Mouse (Mus musculus): Measurements from ENCODE around the gene Gxylt2.

Gene Gxylt2

GRCm38 (mm10) chr6:100800497-100800955, 96.0 kb downstream of the Gxylt2 start:
- peak; percentile 7 for DNase-seq (ENCODE audit: low spot score)

GRCm38 (mm10) chr6:100802381-100803083, 98.0 kb downstream of the Gxylt2 start:
- DNase-seq (ENCODE audit: low spot score), result no peak

- DNase-seq (ENCODE audit: low spot score), result no peak
Observed at GRCm38 (mm10) chr6:100803250-100803649, 98.7 kb downstream of the Gxylt2 start.

GRCm38 (mm10) chr6:100807187-100807586, 102.7 kb downstream of the Gxylt2 start:
- no peak for DNase-seq (ENCODE audit: low spot score)

GRCm38 (mm10) chr6:100807746-100808145, 103.2 kb downstream of the Gxylt2 start:
- no peak for DNase-seq (ENCODE audit: low spot score)

GRCm38 (mm10) chr6:100808221-100808778, 103.8 kb downstream of the Gxylt2 start:
- DNase-seq (ENCODE audit: low spot score), result no peak

GRCm38 (mm10) chr6:100810117-100810516, 105.6 kb downstream of the Gxylt2 start:
- no peak for DNase-seq (ENCODE audit: low spot score)

GRCm38 (mm10) chr6:100811731-100812130, 107.2 kb downstream of the Gxylt2 start:
- DNase-seq (ENCODE audit: low spot score), result no peak

- no peak for DNase-seq (ENCODE audit: low spot score)
Observed at GRCm38 (mm10) chr6:100821367-100821766, 116.8 kb downstream of the Gxylt2 start.

- DNase-seq (ENCODE audit: low spot score), result no peak
Observed at GRCm38 (mm10) chr6:100823356-100823755, 118.8 kb downstream of the Gxylt2 start.

GRCm38 (mm10) chr6:100824381-100824965, 119.9 kb downstream of the Gxylt2 start:
- DNase-seq (ENCODE audit: low spot score), result no peak

GRCm38 (mm10) chr6:100826046-100826445, 121.5 kb downstream of the Gxylt2 start:
- DNase-seq (ENCODE audit: low spot score), result no peak

- DNase-seq (ENCODE audit: low spot score), result no peak
Observed at GRCm38 (mm10) chr6:100828565-100828964, 124.0 kb downstream of the Gxylt2 start.

- DNase-seq (ENCODE audit: low spot score), result no peak
Observed at GRCm38 (mm10) chr6:100829770-100830169, 125.2 kb downstream of the Gxylt2 start.

GRCm38 (mm10) chr6:100831188-100831587, 126.7 kb downstream of the Gxylt2 start:
- no peak for DNase-seq (ENCODE audit: low spot score)

GRCm38 (mm10) chr6:100831751-100832150, 127.2 kb downstream of the Gxylt2 start:
- DNase-seq (ENCODE audit: low spot score), result no peak

GRCm38 (mm10) chr6:100833355-100833754, 128.8 kb downstream of the Gxylt2 start, which contains the start of gene Ppp4r2:
Ppp4r2 (plus strand) TSS chr6:100833622.
- DNase-seq (ENCODE audit: low spot score), result peak; percentile 83

- peak; percentile 59 for DNase-seq (ENCODE audit: low spot score)
Observed at GRCm38 (mm10) chr6:100833811-100834481, 129.4 kb downstream of the Gxylt2 start.

- DNase-seq (ENCODE audit: low spot score), result no peak
Observed at GRCm38 (mm10) chr6:100834489-100835160, 130.1 kb downstream of the Gxylt2 start.

- no peak for DNase-seq (ENCODE audit: low spot score)
Observed at GRCm38 (mm10) chr6:100845058-100845457, 140.5 kb downstream of the Gxylt2 start.

GRCm38 (mm10) chr6:100847264-100847663, 142.7 kb downstream of the Gxylt2 start:
- no peak for DNase-seq (ENCODE audit: low spot score)

Data from yolk sac, embryonic 10.5 days (tissue).